In genomic region chr10:115251088-115251934, GRCm38 (mm10) we compare ENCODE assay signal across 8 mouse cellular contexts. TPM values are rescaled to one million over a fixed set of nuclear protein-coding genes. Genes with fewer than 3 reads are reported as not detected.
DNase-seq lines count a peak whose midpoint lies in the region; ATAC-seq lines count a peak whose summit lies in the region.

Gene Tbc1d15 (minus strand): TSS chr10:115251467.

- no peaks in the 10 kb centered on the region for H3K36me3 ChIP-seq in hindbrain, embryonic 11.5 days (ENCODE audit: control insufficient read depth, insufficient read depth, low read length)

- H3K9me3 ChIP-seq in hindbrain, embryonic 11.5 days (ENCODE audit: control insufficient read depth, low read length) = no peaks in the 10 kb centered on the region

- peak; percentile 99 for DNase-seq in Muller cell, postnatal 12 days (ENCODE audit: inconsistent ontology term)
- peak; percentile 98 for DNase-seq in cerebellum, adult 9-11 months
- DNase-seq in frontal cortex, adult 2 months (ENCODE audit: extremely low spot score in 1 of 2, low spot score in 1 of 2) = peak; percentile 97 to 99
- DNase-seq in hindbrain, embryonic 11.5 days (ENCODE audit: low spot score) = peak; percentile 99
- DNase-seq in layer of hippocampus, postnatal 10 days (ENCODE audit: low spot score in 2 of 2) = peak; percentile 96 to 97
- DNase-seq in lung, postnatal 10 days = peak; percentile 98
- peak; percentile 97 for DNase-seq in ovary, postnatal 36 days (ENCODE audit: low spot score)
- DNase-seq in thymus, postnatal 25 days = peak; percentile 97

- ATAC-seq in hindbrain, embryonic 11.5 days (ENCODE audit: low FRiP score) = peak; percentile 99

- peak within 1 kb of the TSS; percentile 94 for H3K4me3 ChIP-seq in hindbrain, embryonic 11.5 days (ENCODE audit: low read depth, low read length)

- no peaks in the 10 kb centered on the region for H3K27me3 ChIP-seq in hindbrain, embryonic 11.5 days (ENCODE audit: control insufficient read depth, insufficient read depth, low read length)

- WGBS in hindbrain, embryonic 11.5 days = under 1% methylated on average over 62 of the region's 67 CpGs

- H3K9ac ChIP-seq in hindbrain, embryonic 11.5 days (ENCODE audit: low read depth, low read length) = peak within 1 kb of the TSS; percentile 85

- H3K4me2 ChIP-seq in hindbrain, embryonic 11.5 days (replicated peaks; ENCODE audit: low read depth, low read length) = peak within 1 kb of the TSS; percentile 58

- no peak within 1 kb of the TSS for H3K27ac ChIP-seq in hindbrain, embryonic 11.5 days (ENCODE audit: low read depth, low read length)

- H3K4me1 ChIP-seq in hindbrain, embryonic 11.5 days (replicated peaks; ENCODE audit: control insufficient read depth, insufficient read depth, low read length) = no peaks in the 10 kb centered on the region

RNA-seq across cellular contexts. Expression of gene Tbc1d15, which starts in this region (rescaled TPM):
- 25.5 and 27.3 TPM in 2 replicates for polyA plus RNA-seq in frontal cortex, adult 2 months (2012; rRNA removed)
- polyA plus RNA-seq in hindbrain, embryonic 11.5 days (2014; fragmentation: Nextera tagmentation; extraction: Ambion mirVana) = 45.3 and 55.4 TPM in 2 replicates
- total RNA-seq in layer of hippocampus, postnatal 10 days (2021) = 10 to 100 TPM; 43.9 to 47.4 TPM
